Mouse (Mus musculus): ENCODE measurements around the gene Malsu1. TPM values are rescaled to one million over a fixed set of nuclear protein-coding genes. Genes with fewer than 3 reads are reported as not detected.

Malsu1 gene
- total and polyA plus RNA-seq, 3 experiments, result 15.4 to 39.0 (median 34.4) TPM

DNA sequence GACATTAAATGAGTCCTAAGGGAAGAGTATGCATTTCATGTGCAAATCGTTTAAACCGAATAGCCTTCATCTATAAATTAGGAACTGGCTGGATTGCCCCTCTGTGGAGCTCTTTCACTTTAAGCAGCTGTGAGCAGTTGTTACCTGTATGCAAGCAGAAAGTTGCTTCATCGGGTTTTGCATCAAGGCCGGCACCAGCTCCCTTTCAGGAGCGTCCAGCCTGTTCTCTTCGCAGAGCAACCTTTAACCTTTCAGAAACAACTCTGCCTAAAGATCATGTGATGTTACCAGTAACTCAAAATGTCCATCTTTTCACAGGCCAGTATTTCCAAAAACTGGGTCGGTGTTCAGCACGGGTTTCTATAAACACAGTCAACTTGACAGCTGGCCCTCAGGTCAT lies 26.6 kb upstream of the Malsu1 start:
- Histone ChIP-seq H3K79me2 (replicated peaks; ENCODE audit: control insufficient read depth, insufficient read depth, low read length) (no peaks in the 10 kb centered on the region), H3K4me3 (no peak overlapping the region), H3K4me1 (ENCODE audit: control insufficient read depth, insufficient read depth, low read length) (no peaks in the 10 kb centered on the region), H3K36me3 (ENCODE audit: control insufficient read depth, insufficient read depth, low read length) (no peaks in the 10 kb centered on the region), H3K27me3 (ENCODE audit: control insufficient read depth, insufficient read depth, low read length) (no peaks in the 10 kb centered on the region), H3K9ac (ENCODE audit: low read depth, low read length) (no peak overlapping the region), H3K27ac (no peak overlapping the region)
- no peak for DNase-seq
- TF ChIP-seq POLR2A (IDR thresholded peaks at IDR 0.05; ENCODE audit: insufficient read depth, low read depth, low read length), result no peak
- TF ChIP-seq EP300 (IDR thresholded peaks at IDR 0.05; ENCODE audit: insufficient read depth, low read depth, low read length), result no peak
- TF ChIP-seq CTCF (IDR thresholded peaks at IDR 0.05), result no peak
- intact Hi-C loops (cut with DNase I), result no loop called here
- WGBS, result 80% methylated on average over 8 of the region's 8 CpGs

DNA sequence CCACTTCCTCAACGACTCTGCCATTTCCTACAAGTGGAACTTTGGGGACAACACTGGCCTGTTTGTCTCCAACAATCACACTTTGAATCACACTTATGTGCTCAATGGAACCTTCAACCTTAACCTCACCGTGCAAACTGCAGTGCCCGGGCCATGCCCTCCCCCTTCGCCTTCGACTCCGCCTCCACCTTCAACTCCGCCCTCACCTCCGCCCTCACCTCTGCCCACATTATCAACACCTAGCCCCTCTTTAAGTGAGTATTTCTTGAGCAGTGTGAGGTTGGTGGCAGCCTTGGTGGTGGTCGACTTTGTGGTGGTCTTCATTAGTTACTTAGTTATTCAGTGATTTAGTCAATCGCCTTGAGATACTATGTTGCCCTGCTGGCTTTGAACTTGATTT lies 25.7 kb upstream of the Malsu1 start:
- no peak for DNase-seq
- intact Hi-C loops (cut with DNase I), result no loop called here
- H3K79me2 ChIP-seq (replicated peaks; ENCODE audit: control insufficient read depth, insufficient read depth, low read length), result no peaks in the 10 kb centered on the region
- no peak for TF ChIP-seq EP300 (IDR thresholded peaks at IDR 0.05; ENCODE audit: insufficient read depth, low read depth, low read length)
- no peak for TF ChIP-seq CTCF (IDR thresholded peaks at IDR 0.05)
- no peak for TF ChIP-seq POLR2A (IDR thresholded peaks at IDR 0.05; ENCODE audit: insufficient read depth, low read depth, low read length)
- 51% methylated on average over 10 of the region's 10 CpGs for WGBS
- H3K27me3 ChIP-seq (ENCODE audit: control insufficient read depth, insufficient read depth, low read length), result no peaks in the 10 kb centered on the region
- no peak overlapping the region for H3K4me3 ChIP-seq
- no peak overlapping the region for H3K27ac ChIP-seq
- no peak overlapping the region for H3K9ac ChIP-seq (ENCODE audit: low read depth, low read length)
- H3K4me1 ChIP-seq (ENCODE audit: control insufficient read depth, insufficient read depth, low read length), result no peaks in the 10 kb centered on the region
- no peaks in the 10 kb centered on the region for H3K36me3 ChIP-seq (ENCODE audit: control insufficient read depth, insufficient read depth, low read length)

GRCm38 (mm10) chr6:49048395-49048794 lies 25.2 kb upstream of the Malsu1 start:
- H3K4me3 ChIP-seq, result no peak overlapping the region
- H3K79me2 ChIP-seq (replicated peaks; ENCODE audit: control insufficient read depth, insufficient read depth, low read length), result no peaks in the 10 kb centered on the region
- H3K4me1 ChIP-seq (ENCODE audit: control insufficient read depth, insufficient read depth, low read length), result no peaks in the 10 kb centered on the region
- TF ChIP-seq EP300 (IDR thresholded peaks at IDR 0.05; ENCODE audit: insufficient read depth, low read depth, low read length) (no peak), POLR2A (IDR thresholded peaks at IDR 0.05; ENCODE audit: insufficient read depth, low read depth, low read length) (no peak), CTCF (IDR thresholded peaks at IDR 0.05) (no peak)
- no peak for DNase-seq
- no peaks in the 10 kb centered on the region for H3K27me3 ChIP-seq (ENCODE audit: control insufficient read depth, insufficient read depth, low read length)
- no peak overlapping the region for H3K27ac ChIP-seq
- intact Hi-C loops (cut with DNase I), result no loop called here
- WGBS, result 85% methylated on average over 10 of the region's 10 CpGs
- H3K36me3 ChIP-seq (ENCODE audit: control insufficient read depth, insufficient read depth, low read length), result no peaks in the 10 kb centered on the region
- H3K9ac ChIP-seq (ENCODE audit: low read depth, low read length), result no peak overlapping the region

GRCm38 (mm10) chr6:49050677-49051410 lies 22.8 kb upstream of the Malsu1 start:
- TF ChIP-seq CTCF (IDR thresholded peaks at IDR 0.05) (no peak), EP300 (IDR thresholded peaks at IDR 0.05; ENCODE audit: insufficient read depth, low read depth, low read length) (no peak), POLR2A (IDR thresholded peaks at IDR 0.05; ENCODE audit: insufficient read depth, low read depth, low read length) (no peak)
- 76% methylated on average over 11 of the region's 11 CpGs for WGBS
- H3K36me3 ChIP-seq (ENCODE audit: control insufficient read depth, insufficient read depth, low read length), result no peaks in the 10 kb centered on the region
- no peaks in the 10 kb centered on the region for H3K27me3 ChIP-seq (ENCODE audit: control insufficient read depth, insufficient read depth, low read length)
- no peak overlapping the region for H3K4me3 ChIP-seq
- H3K4me1 ChIP-seq (ENCODE audit: control insufficient read depth, insufficient read depth, low read length), result no peaks in the 10 kb centered on the region
- H3K79me2 ChIP-seq (replicated peaks; ENCODE audit: control insufficient read depth, insufficient read depth, low read length), result no peaks in the 10 kb centered on the region
- intact Hi-C loops (cut with DNase I), result no loop called here
- DNase-seq, result no peak
- H3K9ac ChIP-seq (ENCODE audit: low read depth, low read length), result no peak overlapping the region
- no peak overlapping the region for H3K27ac ChIP-seq

GRCm38 (mm10) chr6:49052191-49052590 lies 21.4 kb upstream of the Malsu1 start:
- intact Hi-C loops (cut with DNase I), result no loop called here
- WGBS, result 44% methylated on average over 5 of the region's 5 CpGs

DNA sequence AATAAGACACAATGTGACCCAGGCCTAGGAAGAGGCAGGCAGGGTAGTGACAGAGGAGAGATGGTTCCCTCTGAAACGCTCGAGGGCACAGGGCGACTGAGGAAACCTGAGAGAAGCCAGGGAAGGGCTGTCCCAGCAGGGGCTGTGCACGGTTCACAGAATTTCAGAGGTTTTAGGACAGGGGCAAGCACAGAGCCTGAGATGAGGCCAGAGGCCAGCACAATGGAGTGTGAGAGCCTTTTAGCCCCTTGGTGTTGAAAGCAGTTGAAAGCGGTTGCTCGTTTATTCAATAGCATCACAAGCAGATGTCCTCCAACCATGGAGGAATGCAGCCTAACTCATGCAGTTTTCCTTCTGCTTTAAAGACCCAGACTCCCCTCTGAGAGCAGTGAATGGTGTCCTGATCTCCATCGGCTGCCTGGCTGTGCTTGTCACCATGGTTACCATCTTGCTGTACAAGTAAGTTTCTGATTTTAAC lies 18.3 kb upstream of the Malsu1 start:
- H3K4me1 ChIP-seq (ENCODE audit: control insufficient read depth, insufficient read depth, low read length), result no peaks in the 10 kb centered on the region
- H3K79me2 ChIP-seq (replicated peaks; ENCODE audit: control insufficient read depth, insufficient read depth, low read length), result no peaks in the 10 kb centered on the region
- WGBS, result 53% methylated on average over 7 of the region's 7 CpGs
- H3K9ac ChIP-seq (ENCODE audit: low read depth, low read length), result no peak overlapping the region
- no peak for DNase-seq
- intact Hi-C loops (cut with DNase I), result loop anchor here (5.0 kb wide), 4 partner anchors 87 to 342 kb away; partner anchors contain the start of gene Stk31
- no peaks in the 10 kb centered on the region for H3K27me3 ChIP-seq (ENCODE audit: control insufficient read depth, insufficient read depth, low read length)
- H3K27ac ChIP-seq, result no peak overlapping the region
- no peak overlapping the region for H3K4me3 ChIP-seq
- H3K36me3 ChIP-seq (ENCODE audit: control insufficient read depth, insufficient read depth, low read length), result no peaks in the 10 kb centered on the region
- TF ChIP-seq CTCF (IDR thresholded peaks at IDR 0.05) (no peak), POLR2A (IDR thresholded peaks at IDR 0.05; ENCODE audit: insufficient read depth, low read depth, low read length) (no peak), EP300 (IDR thresholded peaks at IDR 0.05; ENCODE audit: insufficient read depth, low read depth, low read length) (no peak)

More at GRCm38 (mm10) chr6:49052191-49052590, 21.4 kb upstream of the Malsu1 start:
- DNase-seq, result no peak
- no peak overlapping the region for H3K4me3 ChIP-seq
- H3K27ac ChIP-seq, result no peak overlapping the region
- H3K4me1 ChIP-seq (ENCODE audit: control insufficient read depth, insufficient read depth, low read length), result no peaks in the 10 kb centered on the region
- no peaks in the 10 kb centered on the region for H3K36me3 ChIP-seq (ENCODE audit: control insufficient read depth, insufficient read depth, low read length)
- no peaks in the 10 kb centered on the region for H3K27me3 ChIP-seq (ENCODE audit: control insufficient read depth, insufficient read depth, low read length)
- TF ChIP-seq CTCF (IDR thresholded peaks at IDR 0.05) (no peak), EP300 (IDR thresholded peaks at IDR 0.05; ENCODE audit: insufficient read depth, low read depth, low read length) (no peak), POLR2A (IDR thresholded peaks at IDR 0.05; ENCODE audit: insufficient read depth, low read depth, low read length) (no peak)
- H3K9ac ChIP-seq (ENCODE audit: low read depth, low read length), result no peak overlapping the region
- no peaks in the 10 kb centered on the region for H3K79me2 ChIP-seq (replicated peaks; ENCODE audit: control insufficient read depth, insufficient read depth, low read length)

All from heart, adult 2 months (tissue).